Mouse (Mus musculus) ES-E14 (cell line): ENCODE measurements around the gene Ppp1ca.

Experiments used
- CHD2 ChIP-seq: IDR thresholded peaks from 2 replicates; pipeline ENCODE4 v1.6.1; 2014; ENCODE audit warnings: mild to moderate bottlenecking, low read depth, low read length, inconsistent platforms
- MAFK ChIP-seq: IDR thresholded peaks from 2 replicates; pipeline ENCODE4 v1.6.1; 2014; ENCODE audit warnings: mild to moderate bottlenecking, low read depth, low read length, inconsistent platforms; ENCODE audit not compliant: insufficient read depth
- ZC3H11A ChIP-seq: IDR thresholded peaks from 2 replicates; pipeline ENCODE4 v1.6.1; 2012; ENCODE audit warnings: low read depth, mild to moderate bottlenecking, inconsistent platforms, low read length, borderline replicate concordance
- ZNF384 ChIP-seq: IDR thresholded peaks from 2 replicates; pipeline ENCODE4 v1.6.1; 2012; ENCODE audit warnings: low read depth, low read length, inconsistent platforms

GRCm38 (mm10) chr19:4206971-4207370, 15.1 kb downstream of the Ppp1ca start:
- TF ChIP-seq MAFK (no peak), CHD2 (no peak), ZNF384 (no peak), ZC3H11A (peak; percentile 84; the same call in 1 of the 2 replicates)
